Mouse (Mus musculus) kidney, embryonic 14.5 days (tissue): Measurements from ENCODE around the gene Cep68. TPM values are rescaled to one million over a fixed set of nuclear protein-coding genes. Genes with fewer than 3 reads are reported as not detected.

Source experiments
- ATAC-seq: fragments of 200-750 bp; cut with Nextera tagmentation; 2 replicates; pipeline ENCODE4 v1.8.0; 2017; ENCODE audit warnings: moderate number of reproducible peaks, mild to moderate bottlenecking, moderate TSS enrichment, moderate library complexity; ENCODE audit not compliant: low FRiP score, low TSS enrichment
- H3K27ac ChIP-seq: fragments of 300-500 bp; sonication (generic); 2 replicates; pipeline ENCODE4 v1.5.1; 2014; ENCODE audit warnings: low read depth, mild to moderate bottlenecking, low read length, moderate library complexity, mixed read lengths
- H3K27me3 ChIP-seq: fragments of 300-500 bp; sonication (generic); 2 replicates; pipeline ENCODE4 v1.6.1; 2014; ENCODE audit warnings: mild to moderate bottlenecking, low read length; ENCODE audit not compliant: control insufficient read depth, insufficient read depth
- H3K36me3 ChIP-seq: fragments of 300-500 bp; sonication (generic); 2 replicates; pipeline ENCODE4 v1.6.1; 2014; ENCODE audit warnings: low read length, mixed read lengths; ENCODE audit not compliant: control insufficient read depth, insufficient read depth
- H3K4me1 ChIP-seq: fragments of 300-500 bp; sonication (generic); 2 replicates; pipeline ENCODE4 v1.6.1; 2014; ENCODE audit warnings: low read length, mixed read lengths; ENCODE audit not compliant: control insufficient read depth, insufficient read depth
- H3K4me2 ChIP-seq: fragments of 300-500 bp; sonication (generic); replicated peaks from 2 replicates; pipeline ENCODE4 v1.6.1; 2014; ENCODE audit warnings: low read depth, mild to moderate bottlenecking, low read length
- H3K4me3 ChIP-seq: fragments of 300-500 bp; sonication (generic); 2 replicates; pipeline ENCODE4 v1.5.1; 2014; ENCODE audit warnings: mild to moderate bottlenecking, low read length
- H3K9ac ChIP-seq: fragments of 300-500 bp; sonication (generic); 2 replicates; pipeline ENCODE4 v1.6.1; 2014; ENCODE audit warnings: low read depth, mild to moderate bottlenecking, low read length, moderate library complexity
- H3K9me3 ChIP-seq: fragments of 300-500 bp; sonication (generic); 2 replicates; pipeline ENCODE4 v1.6.1; 2016; ENCODE audit warnings: low read length; ENCODE audit not compliant: control insufficient read depth
- WGBS: fragments of 180-500 bp; shearing (Covaris S2); extraction: QIAGEN DNeasy Blood & Tissue Kit; methylation state at CpG from one replicate; pipeline ENCODE4 v1.1.7; 2014; 5-methylcytosine and 5-hydroxymethylcytosine counted together
- polyA plus RNA-seq: library from polyadenylated mRNA; unstranded; fragments of >200 nt; fragmentation: Nextera tagmentation; extraction: Ambion mirVana; gene quantifications from 2 replicates; pipeline ENCODE4 v1.2.1, GENCODE M21; 2014

Gene Cep68
- polyA plus RNA-seq, 1 experiment from 2014 or later: 40.8 TPM

DNA sequence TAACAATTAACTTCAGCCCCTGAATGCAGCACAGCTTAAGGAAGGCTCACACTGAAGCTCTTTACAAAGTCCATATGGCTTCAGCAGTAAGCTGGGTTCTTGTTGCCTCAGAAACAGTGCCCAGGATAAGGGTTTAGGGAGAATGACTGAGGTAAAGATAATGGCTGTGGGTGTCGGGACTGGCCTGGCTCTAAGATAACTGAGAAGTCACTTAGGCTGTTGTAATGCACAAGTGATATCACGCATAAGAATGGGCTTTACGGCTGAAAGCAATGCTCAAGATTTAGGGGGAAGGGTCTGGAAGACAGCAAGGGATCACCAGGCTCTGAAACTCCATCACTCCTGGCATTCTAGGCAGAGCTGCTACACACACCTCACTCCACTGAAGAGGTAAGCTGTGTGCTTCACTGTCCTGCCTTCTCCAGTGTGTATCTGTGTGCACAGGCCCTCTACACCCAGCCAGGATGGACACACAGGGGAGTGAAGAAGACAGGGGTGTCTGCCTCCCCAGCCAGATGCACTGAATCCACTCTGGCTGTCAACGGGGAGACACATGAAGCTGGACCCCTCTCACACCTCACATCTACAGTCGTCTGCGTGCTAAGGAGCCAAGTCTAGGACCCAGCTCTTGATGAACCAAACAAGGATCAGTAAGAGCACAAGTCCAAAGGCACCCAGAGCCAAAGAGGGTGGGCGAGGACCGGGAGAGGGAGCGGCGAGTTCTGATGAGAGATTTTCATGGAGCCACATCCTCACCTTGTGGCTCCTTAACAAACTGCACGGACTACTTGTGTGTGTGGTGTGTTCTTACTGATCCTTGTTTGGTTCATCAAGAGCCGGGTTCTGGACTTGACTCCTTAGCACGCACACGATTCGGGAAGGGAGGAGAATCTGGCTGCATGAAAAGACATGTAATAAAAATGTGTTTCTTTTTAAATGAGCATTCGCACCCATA is 4.6 kb downstream of the Cep68 start:
- Histone ChIP-seq H3K9me3 (no peaks in the 10 kb centered on the region), H3K4me2 (no peak overlapping the region), H3K4me3 (no peak overlapping the region), H3K27me3 (no peaks in the 10 kb centered on the region), H3K36me3 (peaks cover 32% of the 10 kb centered on the region), H3K9ac (no peak overlapping the region), H3K4me1 (peaks cover 14% of the 10 kb centered on the region), H3K27ac (no peak overlapping the region)
- WGBS: 83% methylated on average over 16 of the region's 16 CpGs
- ATAC-seq: no peak

GRCm38 (mm10) chr11:20243214-20243913 is 5.9 kb downstream of the Cep68 start:
- Histone ChIP-seq H3K9me3 (no peaks in the 10 kb centered on the region), H3K4me2 (no peak overlapping the region), H3K27me3 (no peaks in the 10 kb centered on the region), H3K4me1 (peaks cover 13% of the 10 kb centered on the region), H3K4me3 (no peak overlapping the region), H3K36me3 (peaks cover 44% of the 10 kb centered on the region), H3K27ac (no peak overlapping the region), H3K9ac (no peak overlapping the region)
- ATAC-seq: no peak
- WGBS: 52% methylated on average over 9 of the region's 9 CpGs

- Histone ChIP-seq H3K4me2 (no peak overlapping the region), H3K4me1 (peaks cover 4% of the 10 kb centered on the region; the same call in 1 of the 2 replicates), H3K9me3 (no peaks in the 10 kb centered on the region), H3K4me3 (no peak overlapping the region), H3K27me3 (no peaks in the 10 kb centered on the region), H3K27ac (no peak overlapping the region), H3K36me3 (peaks cover 51% of the 10 kb centered on the region), H3K9ac (no peak overlapping the region)
- 84% methylated on average over 6 of the region's 6 CpGs for WGBS
- no peak for ATAC-seq
Observed at GRCm38 (mm10) chr11:20242366-20243056, 6.7 kb downstream of the Cep68 start.

- 95% methylated on average over 7 of the region's 7 CpGs for WGBS
- Histone ChIP-seq H3K9ac (no peak overlapping the region), H3K4me1 (peaks cover 3% of the 10 kb centered on the region; the same call in 1 of the 2 replicates), H3K4me3 (no peak overlapping the region), H3K27me3 (no peaks in the 10 kb centered on the region), H3K27ac (no peak overlapping the region), H3K36me3 (peaks cover 63% of the 10 kb centered on the region), H3K9me3 (no peaks in the 10 kb centered on the region), H3K4me2 (no peak overlapping the region)
- no peak for ATAC-seq
Observed at GRCm38 (mm10) chr11:20241311-20241710, 7.9 kb downstream of the Cep68 start.

GRCm38 (mm10) chr11:20240331-20240730 is 8.9 kb downstream of the Cep68 start:
- H3K27me3 ChIP-seq: no peaks in the 10 kb centered on the region
- WGBS: 77% methylated on average over 5 of the region's 5 CpGs
- H3K4me2 ChIP-seq: no peak overlapping the region
- no peak overlapping the region for H3K9ac ChIP-seq
- H3K4me3 ChIP-seq: no peak overlapping the region
- ATAC-seq: no peak
- H3K27ac ChIP-seq: no peak overlapping the region
- peaks cover 72% of the 10 kb centered on the region for H3K36me3 ChIP-seq
- H3K4me1 ChIP-seq: peaks cover 3% of the 10 kb centered on the region; the same call in 1 of the 2 replicates
- no peaks in the 10 kb centered on the region for H3K9me3 ChIP-seq

DNA sequence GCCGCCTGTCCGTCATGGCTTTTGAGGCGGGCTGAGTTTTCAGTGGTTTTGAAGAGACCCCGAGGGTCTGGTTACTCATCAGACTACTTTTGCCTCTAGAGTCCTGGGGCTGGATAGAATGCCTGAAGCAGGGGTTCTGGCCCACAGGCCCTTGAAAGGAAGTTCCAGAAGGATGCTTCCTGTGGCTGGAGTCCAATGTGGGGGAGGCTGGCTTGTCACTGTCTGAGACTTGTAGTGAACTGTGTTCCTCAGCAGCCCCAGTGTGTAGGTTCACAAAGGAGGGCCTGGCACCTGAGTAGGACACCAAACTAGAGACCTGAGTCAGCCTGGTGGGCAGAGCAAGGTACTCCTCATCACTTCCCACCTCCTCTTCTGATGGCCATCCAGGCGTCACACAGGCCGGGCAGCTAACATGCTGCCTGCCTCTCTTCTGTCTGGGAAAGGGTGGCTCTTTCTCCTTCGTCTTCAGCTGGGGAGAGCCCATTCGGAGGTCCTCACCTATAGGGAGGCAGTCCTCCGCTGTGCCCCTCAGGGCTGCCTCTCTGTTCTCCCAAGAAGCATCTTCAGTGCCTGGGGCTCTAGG is 9.9 kb downstream of the Cep68 start:
- Histone ChIP-seq H3K27me3 (no peaks in the 10 kb centered on the region), H3K9me3 (no peaks in the 10 kb centered on the region), H3K4me1 (peaks cover 3% of the 10 kb centered on the region; the same call in 1 of the 2 replicates), H3K9ac (no peak overlapping the region), H3K4me2 (no peak overlapping the region), H3K27ac (no peak overlapping the region), H3K36me3 (peaks cover 76% of the 10 kb centered on the region), H3K4me3 (no peak overlapping the region)
- no peak for ATAC-seq
- WGBS: 95% methylated on average over 9 of the region's 9 CpGs

- Histone ChIP-seq H3K27ac (no peak overlapping the region), H3K4me2 (no peak overlapping the region), H3K4me1 (peaks cover under 1% of the 10 kb centered on the region; the same call in 1 of the 2 replicates), H3K9me3 (no peaks in the 10 kb centered on the region), H3K36me3 (peaks cover 83% of the 10 kb centered on the region), H3K27me3 (no peaks in the 10 kb centered on the region), H3K4me3 (no peak overlapping the region), H3K9ac (no peak overlapping the region)
- WGBS: 94% methylated on average over 3 of the region's 3 CpGs
- ATAC-seq: no peak
Observed at GRCm38 (mm10) chr11:20237976-20238375, 11.3 kb downstream of the Cep68 start.

DNA sequence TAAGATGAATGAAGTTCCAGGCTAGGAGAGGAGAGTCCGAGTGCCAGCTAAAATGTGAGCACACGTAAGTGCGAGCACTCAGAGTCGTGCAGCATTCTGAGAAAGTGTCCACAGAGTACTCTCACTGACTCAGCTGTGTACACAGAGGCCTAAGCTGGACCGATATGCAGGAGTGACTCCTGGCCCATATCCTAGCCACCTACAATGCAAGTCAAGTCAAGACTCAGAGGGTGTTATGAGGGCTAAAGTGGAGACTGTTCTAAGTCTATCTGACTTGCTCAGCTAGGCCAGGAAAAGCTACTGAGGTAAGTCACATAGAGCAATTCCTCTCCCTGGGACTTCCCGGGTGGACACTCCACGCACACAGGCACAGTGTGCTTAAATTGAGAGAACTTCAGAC is 12.2 kb downstream of the Cep68 start:
- ATAC-seq: no peak
- no peaks in the 10 kb centered on the region for H3K4me1 ChIP-seq
- no peaks in the 10 kb centered on the region for H3K27me3 ChIP-seq
- WGBS: 96% methylated on average over 7 of the region's 7 CpGs
- no peak overlapping the region for H3K4me2 ChIP-seq
- no peaks in the 10 kb centered on the region for H3K9me3 ChIP-seq
- H3K4me3 ChIP-seq: no peak overlapping the region
- no peak overlapping the region for H3K27ac ChIP-seq
- no peak overlapping the region for H3K9ac ChIP-seq
- H3K36me3 ChIP-seq: peaks cover 92% of the 10 kb centered on the region
